Mouse (Mus musculus): Measurements from ENCODE around the gene Trip6. TPM values are rescaled to one million over a fixed set of nuclear protein-coding genes. Genes with fewer than 3 reads are reported as not detected.
"Not testable (repeated sequence)": the region's sequence is repeated elsewhere in the genome, so short reads cannot be mapped to it uniquely, and the experiment has no call there.

Trip6 gene
- total and polyA plus RNA-seq, 3 experiments, result 0.86 to 3.9 (median 1.8) TPM

- H3K4me1 ChIP-seq (ENCODE audit: control insufficient read depth in 1 of 2, insufficient read depth in 2 of 2), result peaks cover 14 to 41% of the 10 kb centered on the region in 2 experiments; a peak in 3 of 4 replicates
- dilution Hi-C loops (cut with MboI; ENCODE audit: extremely low pct_ligation_motif_present, extremely low pct_unique_long_range_greater_than_20kb, low sequenced_read_pairs), result no loop called here
- H3K9ac ChIP-seq (ENCODE audit: insufficient read depth, low read depth), result no peak overlapping the region
- no peaks in the 10 kb centered on the region for H3K36me3 ChIP-seq (replicated peaks in 1 of 2; ENCODE audit: control insufficient read depth in 1 of 2, insufficient read depth in 1 of 2, low read length in 1 of 2)
- no peak for TF ChIP-seq CHD2 (IDR thresholded peaks at IDR 0.05; ENCODE audit: low read length)
- TF ChIP-seq MAX (IDR thresholded peaks at IDR 0.05; ENCODE audit: low read length), result no peak
- no peak for TF ChIP-seq MYC (IDR thresholded peaks at IDR 0.05; ENCODE audit: low read depth, low read length)
- TF ChIP-seq SMC3 (IDR thresholded peaks at IDR 0.05; ENCODE audit: low read depth, low read length), result no peak
- no peak for TF ChIP-seq PAX5 (IDR thresholded peaks at IDR 0.05; ENCODE audit: low read length)
- TF ChIP-seq JUND (conservative IDR thresholded peaks at IDR 0.05; ENCODE audit: low read depth, low read length), result no peak
- TF ChIP-seq ZC3H11A (IDR thresholded peaks at IDR 0.05; ENCODE audit: low read depth, low read length), result no peak
- no peak for TF ChIP-seq IRF4 (IDR thresholded peaks at IDR 0.05; ENCODE audit: low read depth, low read length)
- TF ChIP-seq BHLHE40 (IDR thresholded peaks at IDR 0.05; ENCODE audit: low read depth, low read length), result no peak
- no peak for TF ChIP-seq RAD21 (IDR thresholded peaks at IDR 0.05; ENCODE audit: low read depth, low read length)
- TF ChIP-seq KAT2A (IDR thresholded peaks at IDR 0.05; ENCODE audit: insufficient replicate concordance, low read length), result no peak
- TF ChIP-seq POLR2AphosphoS2 (IDR thresholded peaks at IDR 0.05; ENCODE audit: low read depth, low read length), result no peak
- TF ChIP-seq GABPA (IDR thresholded peaks at IDR 0.05; ENCODE audit: insufficient replicate concordance, low read depth, low read length), result no peak
- no peak for TF ChIP-seq POLR2A (IDR thresholded peaks at IDR 0.05; ENCODE audit: low read depth, low read length)
- no peak for TF ChIP-seq SIN3A (IDR thresholded peaks at IDR 0.05; ENCODE audit: low read length)
- no peak for TF ChIP-seq USF1 (IDR thresholded peaks at IDR 0.05; ENCODE audit: low read depth, low read length)
- no peak for TF ChIP-seq JUN (IDR thresholded peaks at IDR 0.05; ENCODE audit: insufficient read depth, low read depth, low read length)
- no peak for TF ChIP-seq CHD1 (IDR thresholded peaks at IDR 0.05; ENCODE audit: low read depth, low read length)
- in situ Hi-C loops (cut with MboI; ENCODE audit: low pct_ligation_motif_present, low pct_unique_long_range_greater_than_20kb, low sequenced_read_pairs), result no loop called here
- H3K27ac ChIP-seq (ENCODE audit: insufficient read depth, low read depth), result no peak overlapping the region
- no peak for DNase-seq (ENCODE audit: extremely low read depth)
- no peak overlapping the region for H3K4me2 ChIP-seq (ENCODE audit: insufficient read depth, low read depth, poor library complexity, severe bottlenecking)
- no peak overlapping the region for H3K4me3 ChIP-seq (replicated peaks in 1 of 3; ENCODE audit: low read depth in 2 of 3, low read length in 2 of 3, poor library complexity in 1 of 3)
- peaks cover 47% of the 10 kb centered on the region for H3K27me3 ChIP-seq (replicated peaks)
- peaks cover 16% of the 10 kb centered on the region for H3K9me3 ChIP-seq (replicated peaks; ENCODE audit: low read length)
- H3K79me2 ChIP-seq (replicated peaks; ENCODE audit: control insufficient read depth, extremely low read depth, insufficient read depth, poor library complexity, severe bottlenecking), result no peaks in the 10 kb centered on the region
Measured at GRCm38 (mm10) chr5:137285986-137286385, 28.2 kb downstream of the Trip6 start.

GRCm38 (mm10) chr5:137285045-137285444, 29.2 kb downstream of the Trip6 start:
- no peak overlapping the region for H3K9ac ChIP-seq (ENCODE audit: insufficient read depth, low read depth)
- no peaks in the 10 kb centered on the region for H3K36me3 ChIP-seq (replicated peaks in 1 of 2; ENCODE audit: control insufficient read depth in 1 of 2, insufficient read depth in 1 of 2, low read length in 1 of 2)
- peaks cover 6 to 32% of the 10 kb centered on the region in 2 experiments; a peak in 3 of 4 replicates for H3K4me1 ChIP-seq (ENCODE audit: control insufficient read depth in 1 of 2, insufficient read depth in 2 of 2)
- dilution Hi-C loops (cut with MboI; ENCODE audit: extremely low pct_ligation_motif_present, extremely low pct_unique_long_range_greater_than_20kb, low sequenced_read_pairs), result no loop called here
- H3K4me3 ChIP-seq (replicated peaks in 1 of 3; ENCODE audit: low read depth in 2 of 3, low read length in 2 of 3, poor library complexity in 1 of 3), result no peak overlapping the region
- TF ChIP-seq NELFE (IDR thresholded peaks at IDR 0.05; ENCODE audit: low read depth, low read length) (no peak), SMC3 (IDR thresholded peaks at IDR 0.05; ENCODE audit: low read depth, low read length) (peak; percentile 55), JUN (IDR thresholded peaks at IDR 0.05; ENCODE audit: insufficient read depth, low read depth, low read length) (no peak), ZC3H11A (IDR thresholded peaks at IDR 0.05; ENCODE audit: low read depth, low read length) (no peak), CTCF (conservative IDR thresholded peaks at IDR 0.05 in 1 of 2, IDR thresholded peaks at IDR 0.05 in 1 of 2; ENCODE audit: low read depth in 2 of 2, low read length in 2 of 2) (peak; percentile 24 to 71; a peak in 3 of 4 replicates), ETS1 (conservative IDR thresholded peaks at IDR 0.05; ENCODE audit: low read depth, low read length) (no peak), TBP (conservative IDR thresholded peaks at IDR 0.05; ENCODE audit: low read depth, low read length) (no peak)
- H3K4me2 ChIP-seq (ENCODE audit: insufficient read depth, low read depth, poor library complexity, severe bottlenecking), result no peak overlapping the region
- peaks cover 16% of the 10 kb centered on the region for H3K9me3 ChIP-seq (replicated peaks; ENCODE audit: low read length)
- no peaks in the 10 kb centered on the region for H3K79me2 ChIP-seq (replicated peaks; ENCODE audit: control insufficient read depth, extremely low read depth, insufficient read depth, poor library complexity, severe bottlenecking)
- in situ Hi-C loops (cut with MboI; ENCODE audit: low pct_ligation_motif_present, low pct_unique_long_range_greater_than_20kb, low sequenced_read_pairs), result no loop called here
- peaks cover 50% of the 10 kb centered on the region for H3K27me3 ChIP-seq (replicated peaks)
- H3K27ac ChIP-seq (ENCODE audit: insufficient read depth, low read depth), result no peak overlapping the region
- DNase-seq (ENCODE audit: extremely low read depth), result no peak

- dilution Hi-C loops (cut with MboI; ENCODE audit: extremely low pct_ligation_motif_present, extremely low pct_unique_long_range_greater_than_20kb, low sequenced_read_pairs); H3K4me3 ChIP-seq (replicated peaks in 1 of 3; ENCODE audit: low read depth in 2 of 3, low read length in 2 of 3, poor library complexity in 1 of 3); H3K36me3 ChIP-seq (replicated peaks in 1 of 2; ENCODE audit: control insufficient read depth in 1 of 2, insufficient read depth in 1 of 2, low read length in 1 of 2); in situ Hi-C loops (cut with MboI; ENCODE audit: low pct_ligation_motif_present, low pct_unique_long_range_greater_than_20kb, low sequenced_read_pairs); H3K9ac ChIP-seq (ENCODE audit: insufficient read depth, low read depth); H3K27ac ChIP-seq (ENCODE audit: insufficient read depth, low read depth); H3K4me2 ChIP-seq (ENCODE audit: insufficient read depth, low read depth, poor library complexity, severe bottlenecking); H3K79me2 ChIP-seq (replicated peaks; ENCODE audit: control insufficient read depth, extremely low read depth, insufficient read depth, poor library complexity, severe bottlenecking); DNase-seq (ENCODE audit: extremely low read depth): not testable (repeated sequence)
- H3K27me3 ChIP-seq (replicated peaks), result peaks cover 48% of the 10 kb centered on the region
- H3K9me3 ChIP-seq (replicated peaks; ENCODE audit: low read length), result peaks cover 16% of the 10 kb centered on the region
- peaks cover 6 to 25% of the 10 kb centered on the region in 2 experiments; a peak in 3 of 4 replicates for H3K4me1 ChIP-seq (ENCODE audit: control insufficient read depth in 1 of 2, insufficient read depth in 2 of 2)
Measured at GRCm38 (mm10) chr5:137284411-137284810, 29.8 kb downstream of the Trip6 start.
